Mouse (Mus musculus) urinary bladder, adult 2 months (tissue): ENCODE results near the gene Olfr155. TPM values are rescaled to one million over a fixed set of nuclear protein-coding genes. Genes with fewer than 3 reads are reported as not detected.

Experiments used
- DNase-seq: peaks from one replicate; pipeline ENCODE4 v3.0.0; 2022; ENCODE audit warnings: low spot score
- polyA plus RNA-seq: library from polyadenylated mRNA; depleted of rRNA; stranded (reverse); fragments of >200 nt; gene quantifications from 2 replicates; pipeline ENCODE4 v1.2.3, GENCODE M21; 2012; rRNA removed

Gene Olfr155
- not detected in 2 replicates for polyA plus RNA-seq

DNA sequence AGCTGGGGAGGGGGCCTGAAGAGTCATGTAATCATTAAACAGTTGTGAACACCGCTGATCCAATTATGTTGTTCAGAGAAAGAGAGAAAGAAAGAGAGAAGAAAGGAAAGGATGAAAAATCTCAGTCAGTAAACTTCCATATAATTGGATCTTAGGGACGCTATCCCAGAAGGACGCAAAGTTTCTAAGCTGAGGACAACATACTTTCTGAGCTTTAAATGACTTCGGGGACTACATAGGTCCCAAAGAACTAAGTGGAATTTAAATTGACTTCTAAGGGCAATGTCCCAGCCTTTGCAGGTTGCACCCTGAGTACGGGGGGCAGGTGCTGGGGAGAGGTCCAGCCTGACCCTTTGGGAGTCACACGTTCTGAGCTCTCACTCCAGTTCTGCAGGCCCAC lies at the start of gene Olfr155:
Olfr155 (plus strand) TSS at position 301 of the 400 bp plus-strand sequence.
- DNase-seq, result no peak

GRCm38 (mm10) chr4:43822896-43823550 lies 28.3 kb upstream of the Olfr155 start:
- DNase-seq, result no peak

- DNase-seq, result no peak
Measured at GRCm38 (mm10) chr4:43823845-43824337, 27.5 kb upstream of the Olfr155 start, which contains the start of gene Olfr156. Gene Olfr156 (minus strand): TSS chr4:43823895.

DNA sequence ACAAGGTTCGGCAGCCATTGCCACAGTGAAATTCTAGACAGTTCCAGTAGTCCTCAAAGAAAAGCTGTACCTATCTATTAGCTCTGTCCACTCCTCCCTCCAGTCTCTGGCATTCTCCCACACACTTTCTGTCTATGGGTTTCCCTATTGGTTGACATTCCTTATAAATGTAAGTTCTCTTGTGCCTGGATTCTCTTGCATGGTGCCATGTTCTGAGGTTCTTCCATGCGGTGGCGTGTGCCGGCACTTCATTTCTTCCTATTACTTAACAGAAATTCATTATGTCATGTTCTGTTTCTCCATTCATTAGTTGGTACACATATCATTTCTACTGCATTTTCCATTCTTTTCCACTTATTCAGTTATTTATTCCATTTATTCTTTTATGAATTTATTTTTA lies 22.6 kb upstream of the Olfr155 start:
- no peak for DNase-seq

DNA sequence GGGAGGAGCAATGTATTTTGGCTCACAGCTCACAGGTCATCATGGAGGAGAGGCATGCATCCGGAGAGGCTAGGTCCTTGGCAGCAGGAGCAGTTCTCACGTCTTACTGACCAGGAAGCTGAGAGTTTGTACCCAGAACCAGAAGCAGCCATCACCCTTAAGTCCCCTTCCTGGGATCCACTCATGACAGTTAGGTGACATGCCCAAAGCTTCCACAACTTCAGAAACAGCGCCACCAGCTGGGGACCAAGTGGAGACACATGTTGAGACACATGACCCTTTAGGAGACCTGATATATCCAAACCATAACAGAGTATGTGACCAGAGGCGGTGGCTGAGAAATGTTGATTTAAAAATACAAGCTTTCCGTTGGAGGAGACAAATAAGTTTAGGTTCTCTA lies 19.3 kb upstream of the Olfr155 start:
- no peak for DNase-seq

GRCm38 (mm10) chr4:43833752-43834151 lies 17.6 kb upstream of the Olfr155 start:
- DNase-seq, result no peak

DNA sequence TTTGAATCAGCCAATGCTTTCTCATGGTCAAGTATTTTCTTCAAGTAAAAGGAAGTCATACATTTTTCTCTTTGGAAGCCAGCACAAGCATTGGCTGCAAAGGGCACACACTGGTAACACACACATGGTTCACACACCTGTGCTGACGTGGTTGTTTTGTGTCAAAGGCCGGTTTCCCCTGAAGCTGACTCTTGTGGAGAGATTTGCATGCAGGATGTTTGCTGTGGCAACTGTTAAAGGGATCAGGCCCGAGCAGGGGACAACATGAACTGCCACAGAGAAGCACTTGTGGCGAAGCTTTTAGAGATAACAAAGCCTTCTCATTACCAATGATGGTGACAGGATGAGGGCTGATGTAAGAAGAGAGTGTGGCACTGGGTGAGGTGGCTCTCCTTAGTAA lies 16.6 kb upstream of the Olfr155 start:
- DNase-seq, result no peak

DNA sequence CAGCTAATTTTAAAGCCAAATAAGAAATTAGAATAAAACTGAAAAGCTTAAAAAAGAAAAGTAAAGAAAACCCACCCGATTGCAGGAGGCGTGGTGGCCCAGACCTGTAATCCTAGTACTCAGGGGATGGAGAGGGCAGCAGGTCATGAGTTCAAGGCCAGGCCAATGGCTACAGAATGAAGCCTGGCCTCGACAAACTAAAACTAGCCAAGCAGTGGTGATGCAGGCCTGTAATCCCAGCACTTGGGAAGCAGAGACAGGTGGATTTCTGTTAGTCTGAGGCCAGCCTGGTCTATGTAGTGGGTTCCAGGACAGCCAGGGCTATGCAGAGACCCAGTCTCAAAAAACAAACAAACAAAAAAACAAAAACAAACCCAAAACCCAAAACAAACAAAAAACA lies 13.0 kb upstream of the Olfr155 start:
- DNase-seq, result no peak

GRCm38 (mm10) chr4:43840101-43840500 lies 11.3 kb upstream of the Olfr155 start, which contains the start of gene Olfr157:
Gene Olfr157 (minus strand): TSS chr4:43840201.
- DNase-seq, result no peak

GRCm38 (mm10) chr4:43854101-43854500 lies 2.7 kb downstream of the Olfr155 start:
- no peak for DNase-seq

DNA sequence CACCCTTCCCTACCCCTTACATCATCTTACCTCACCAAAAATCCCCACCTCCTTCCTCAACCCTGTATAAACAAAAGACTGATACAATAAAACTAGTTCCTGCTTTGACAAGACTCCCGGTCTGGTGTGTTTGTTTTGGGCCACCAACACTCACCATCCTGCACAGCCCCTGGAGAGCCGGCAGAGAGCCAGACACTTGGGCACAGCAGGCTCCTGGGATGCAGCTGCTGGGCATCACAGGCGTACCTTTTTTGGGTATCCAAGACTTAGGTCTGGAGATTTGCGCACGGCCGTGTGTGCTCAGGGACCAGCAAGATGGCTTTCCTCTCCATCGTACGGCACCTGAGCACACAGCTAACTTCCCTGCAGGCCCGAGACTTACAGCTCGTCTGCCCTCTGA lies 8.5 kb downstream of the Olfr155 start:
- DNase-seq, result no peak

- DNase-seq, result peak; percentile 41
Measured at GRCm38 (mm10) chr4:43860744-43861519, 9.6 kb downstream of the Olfr155 start.

- no peak for DNase-seq
Measured at GRCm38 (mm10) chr4:43863298-43863697, 11.9 kb downstream of the Olfr155 start.

DNA sequence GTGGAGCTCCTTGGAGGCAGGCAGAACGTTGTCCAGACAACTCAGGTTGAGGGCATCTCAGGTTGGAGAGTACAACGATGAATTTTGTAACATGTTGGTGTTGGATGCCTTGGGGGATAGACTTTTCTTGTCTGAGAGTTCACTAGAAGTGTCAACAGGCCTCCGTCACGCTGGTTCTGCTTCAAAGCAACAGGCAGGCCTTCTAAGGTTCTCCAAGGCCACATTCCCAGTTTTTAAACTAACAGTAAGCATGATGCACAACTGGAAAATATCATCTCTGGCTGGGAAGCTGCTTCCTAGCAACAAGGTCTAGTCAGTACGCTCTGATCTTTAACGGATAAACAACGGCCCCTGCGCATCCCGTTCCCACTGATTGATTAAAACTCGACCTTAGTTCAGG lies 18.5 kb downstream of the Olfr155 start:
- DNase-seq, result no peak

GRCm38 (mm10) chr4:43874501-43874900 lies 23.1 kb downstream of the Olfr155 start:
- DNase-seq, result no peak

DNA sequence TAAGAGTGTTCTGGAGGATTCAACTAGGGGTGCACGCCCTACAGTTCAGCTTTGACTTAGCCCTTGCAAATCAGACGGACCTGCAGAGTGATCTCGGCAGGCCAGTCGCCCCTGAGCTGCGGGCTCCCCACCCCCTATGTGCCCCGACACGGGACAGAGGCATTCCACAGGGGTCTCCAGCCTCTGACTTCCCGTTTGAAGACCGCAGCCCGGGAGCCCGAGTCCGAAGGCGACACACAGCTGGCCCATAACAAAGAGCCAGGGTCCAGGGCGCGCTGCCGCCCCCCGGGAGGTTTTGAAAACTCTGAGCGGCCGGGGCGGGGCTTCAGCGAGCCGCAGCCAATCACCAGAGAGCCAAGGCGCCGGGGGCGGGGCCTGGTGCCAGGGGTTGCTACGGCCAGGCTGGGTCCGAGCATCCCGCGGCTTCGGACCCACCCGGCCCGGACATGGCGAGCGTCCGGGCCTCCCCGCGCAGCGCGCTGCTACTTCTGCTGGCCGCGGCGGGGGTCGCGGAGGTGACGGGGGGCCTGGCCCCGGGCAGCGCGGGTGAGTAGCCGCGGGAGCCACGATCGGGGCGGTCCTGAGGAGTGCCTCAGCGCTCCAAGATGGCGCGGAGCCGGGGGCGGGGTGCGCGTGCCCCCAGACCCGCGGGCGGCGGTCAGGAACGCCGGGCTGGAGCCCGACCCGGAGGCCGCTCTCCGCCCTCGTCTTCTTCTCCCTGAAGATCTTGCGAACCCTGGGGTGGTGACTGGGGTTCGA lies 24.0 kb downstream of the Olfr155 start, which contains the start of gene Reck:
Reck (plus strand) TSS at position 371 of the 759 bp plus-strand sequence.
- DNase-seq, result peak; percentile 70

DNA sequence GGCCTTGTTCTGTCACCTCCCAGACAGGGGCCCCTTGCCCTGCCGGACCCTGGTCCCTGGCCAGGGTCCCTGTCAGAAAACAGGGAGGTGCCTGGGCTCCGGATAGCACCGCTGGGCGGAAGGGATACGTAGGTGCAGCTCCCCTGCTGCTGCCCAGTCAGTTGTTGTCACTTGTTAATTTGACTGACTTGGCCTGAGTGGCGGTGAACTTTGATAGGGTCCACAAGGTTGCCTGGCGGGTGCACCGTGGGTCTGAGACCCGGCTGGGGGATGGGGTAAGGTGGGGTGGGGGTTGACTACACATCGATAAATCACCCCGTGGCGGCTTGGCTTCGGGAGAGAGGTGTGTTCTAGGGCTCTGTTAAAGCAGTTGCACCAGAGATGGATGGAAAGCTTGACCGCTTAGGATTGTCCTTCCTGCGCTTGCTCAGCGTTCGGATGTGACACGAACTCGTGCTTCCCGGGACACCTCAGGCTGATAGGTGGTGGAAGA lies 24.6 kb downstream of the Olfr155 start:
- no peak for DNase-seq

- DNase-seq, result no peak
Measured at GRCm38 (mm10) chr4:43877230-43877629, 25.9 kb downstream of the Olfr155 start.

GRCm38 (mm10) chr4:43878121-43878776 lies 26.9 kb downstream of the Olfr155 start:
- DNase-seq, result no peak

DNA sequence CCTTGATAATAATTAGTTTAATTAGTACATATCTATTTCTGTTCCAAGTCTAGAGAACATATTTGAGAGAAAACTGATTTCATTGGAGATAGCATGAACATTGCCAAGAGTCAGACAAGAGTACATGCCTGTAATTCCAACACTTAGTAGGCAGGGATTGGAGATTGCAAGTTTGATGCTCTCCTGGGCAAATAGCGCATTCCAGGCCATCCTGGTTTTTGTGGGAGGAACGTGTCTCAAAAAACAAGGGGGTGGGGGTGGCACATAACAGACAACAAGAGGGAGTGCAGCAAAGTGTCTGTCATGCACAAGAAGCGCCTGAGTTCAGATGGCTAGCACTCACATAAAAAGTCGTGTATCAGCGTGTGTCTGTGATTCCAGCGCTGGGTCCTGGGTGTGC lies 28.2 kb downstream of the Olfr155 start:
- DNase-seq, result no peak

DNA sequence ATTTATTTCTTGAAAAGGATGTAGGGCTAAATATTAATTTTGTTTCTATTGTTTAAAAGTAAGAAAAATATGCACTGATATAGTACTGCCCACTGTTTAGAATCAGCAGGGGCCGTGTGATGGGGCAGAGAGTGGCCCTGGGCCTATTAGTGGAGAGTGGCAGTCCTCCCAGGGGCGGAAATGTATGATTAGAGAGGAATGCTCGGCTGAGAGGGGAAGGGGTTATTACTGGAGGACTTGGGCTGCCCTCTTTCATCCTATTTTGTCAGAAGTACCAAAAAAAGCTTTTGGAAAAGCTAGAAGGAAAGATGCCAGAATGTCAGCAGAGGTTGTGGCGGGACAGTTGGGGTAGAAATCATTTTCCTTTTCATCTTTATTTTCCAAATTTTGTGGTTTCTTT lies 32.8 kb downstream of the Olfr155 start:
- DNase-seq, result no peak
